Mouse (Mus musculus) G1E (cell line): ENCODE data around the gene Prr19.

Experiments used
- CTCF ChIP-seq: IDR thresholded peaks from 2 replicates; pipeline ENCODE4 v1.5.1; 2012; ENCODE audit warnings: low read depth, low read length, inconsistent platforms, mixed read lengths
- TAL1 ChIP-seq: conservative IDR thresholded peaks from 2 replicates; pipeline ENCODE4 v1.6.1; 2012; ENCODE audit warnings: low read depth, low read length, inconsistent platforms, mixed read lengths

DNA sequence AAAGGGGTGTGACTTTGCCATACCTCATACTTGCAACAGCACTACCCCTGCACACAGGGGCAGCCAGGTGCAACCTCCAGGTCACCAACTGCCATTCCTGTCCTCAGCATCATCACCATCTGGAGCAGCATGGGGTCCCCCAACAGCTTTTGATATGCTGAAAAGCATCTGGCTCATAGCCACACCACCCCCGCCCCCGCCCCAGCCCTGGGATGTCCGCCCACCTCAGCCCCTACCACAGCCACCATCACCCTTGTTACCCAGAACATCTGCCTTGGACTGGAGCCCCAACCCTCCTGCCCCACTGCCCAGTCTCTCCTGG lies 2.4 kb downstream of the Prr19 start:
- TF ChIP-seq CTCF (no peak), TAL1 (no peak)
